Mouse (Mus musculus): ENCODE measurements around the gene Tbca.

Tbca gene

GRCm38 (mm10) chr13:94788771-94789649 lies at the start of gene Tbca:
Tbca (plus strand) TSS chr13:94788910.
- peak; percentile 85 for DNase-seq (ENCODE audit: low read depth, low spot score)

GRCm38 (mm10) chr13:94745176-94745575 lies 43.5 kb upstream of the Tbca start:
- DNase-seq (ENCODE audit: low read depth, low spot score): no peak

GRCm38 (mm10) chr13:94765852-94766251 lies 22.9 kb upstream of the Tbca start:
- DNase-seq (ENCODE audit: low read depth, low spot score): no peak

GRCm38 (mm10) chr13:94768460-94769154 lies 20.1 kb upstream of the Tbca start:
- DNase-seq (ENCODE audit: low read depth, low spot score): no peak

DNA sequence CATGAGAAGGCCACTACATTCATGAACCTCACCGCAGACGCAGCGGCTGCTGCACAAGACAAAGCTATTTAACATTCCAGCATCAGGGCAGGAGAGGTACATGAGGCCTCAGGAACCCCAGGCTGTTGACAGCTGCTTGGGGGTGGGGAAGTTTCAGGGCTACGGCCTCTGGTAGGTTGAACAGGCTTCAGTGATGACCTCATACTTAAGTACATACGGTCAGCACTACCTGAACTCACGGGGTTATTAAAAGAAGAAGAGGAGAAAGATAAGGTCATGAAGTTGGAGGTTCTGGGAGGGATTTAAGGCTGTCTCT lies 19.6 kb upstream of the Tbca start:
- no peak for DNase-seq (ENCODE audit: low read depth, low spot score)

GRCm38 (mm10) chr13:94786866-94787265 lies 1.8 kb upstream of the Tbca start:
- no peak for DNase-seq (ENCODE audit: low read depth, low spot score)

GRCm38 (mm10) chr13:94794689-94795088 lies 6.0 kb downstream of the Tbca start:
- no peak for DNase-seq (ENCODE audit: low read depth, low spot score)

- no peak for DNase-seq (ENCODE audit: low read depth, low spot score)
These were observed 14.9 kb downstream of the Tbca start for GRCm38 (mm10) chr13:94803480-94804057.

DNA sequence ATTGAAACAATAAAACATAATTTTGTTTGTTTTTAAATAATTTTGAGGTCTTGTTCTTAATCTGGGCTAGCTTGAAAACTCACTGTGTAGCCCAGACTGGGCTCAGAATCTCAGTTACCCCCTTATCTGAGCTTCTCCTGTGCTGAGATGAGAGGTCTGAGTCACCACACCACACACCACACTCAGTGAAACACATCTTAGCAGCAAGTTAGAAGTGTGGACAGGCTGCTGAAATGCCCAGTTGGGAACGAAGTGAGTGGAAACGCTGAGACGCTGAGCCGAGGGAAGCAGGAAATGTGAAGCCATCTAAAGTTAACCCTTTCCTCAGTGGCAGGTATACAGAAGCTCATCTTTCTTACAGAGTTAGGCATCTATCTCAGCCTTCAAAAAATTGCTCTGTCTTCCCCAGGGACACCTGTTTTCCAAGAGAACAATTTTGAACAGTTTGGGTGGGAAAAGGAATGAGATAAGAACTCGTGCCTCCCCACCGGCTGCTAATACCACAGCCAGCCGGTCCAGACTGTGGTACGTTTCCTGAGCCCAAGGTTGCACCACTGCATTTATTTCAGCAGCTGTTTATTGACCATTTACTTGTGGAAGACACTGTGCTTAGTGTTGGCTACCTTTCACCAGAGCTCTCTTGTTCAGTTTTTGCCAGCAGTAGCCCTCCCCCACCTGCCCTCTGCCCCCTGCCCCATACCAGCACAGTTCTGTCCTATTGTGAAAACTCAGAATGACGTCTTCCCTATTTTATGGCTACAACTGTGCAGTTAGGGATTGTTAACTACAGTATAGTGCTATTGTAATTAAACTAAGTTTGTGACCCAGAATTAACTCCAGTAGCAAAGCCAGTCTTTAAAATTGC lies 17.8 kb downstream of the Tbca start:
- DNase-seq (ENCODE audit: low read depth, low spot score): no peak

DNA sequence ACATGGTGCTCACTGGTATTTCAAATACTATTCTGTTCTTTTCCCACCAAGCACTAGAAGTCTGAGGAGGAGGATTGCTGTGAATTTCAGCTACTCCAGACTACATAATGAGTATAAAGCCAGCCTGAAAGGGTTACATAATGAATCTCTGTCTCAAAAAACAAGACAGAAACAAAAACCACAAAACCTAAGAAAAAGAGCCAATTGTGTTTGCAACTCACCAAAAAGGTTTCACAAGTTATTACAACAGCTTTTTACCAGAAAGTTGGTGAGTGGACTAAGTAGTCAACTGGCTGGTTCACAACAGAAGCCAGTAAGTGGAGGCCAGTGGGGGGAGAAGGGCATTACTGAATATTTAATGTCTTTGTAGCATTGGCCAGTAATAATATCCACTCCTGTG lies 19.9 kb downstream of the Tbca start:
- DNase-seq (ENCODE audit: low read depth, low spot score): no peak

- DNase-seq (ENCODE audit: low read depth, low spot score): no peak
These were observed 21.0 kb downstream of the Tbca start for GRCm38 (mm10) chr13:94809724-94810123.

GRCm38 (mm10) chr13:94811451-94811850 lies 22.7 kb downstream of the Tbca start:
- no peak for DNase-seq (ENCODE audit: low read depth, low spot score)

- no peak for DNase-seq (ENCODE audit: low read depth, low spot score)
These were observed 25.1 kb downstream of the Tbca start for GRCm38 (mm10) chr13:94813770-94814169.

DNA sequence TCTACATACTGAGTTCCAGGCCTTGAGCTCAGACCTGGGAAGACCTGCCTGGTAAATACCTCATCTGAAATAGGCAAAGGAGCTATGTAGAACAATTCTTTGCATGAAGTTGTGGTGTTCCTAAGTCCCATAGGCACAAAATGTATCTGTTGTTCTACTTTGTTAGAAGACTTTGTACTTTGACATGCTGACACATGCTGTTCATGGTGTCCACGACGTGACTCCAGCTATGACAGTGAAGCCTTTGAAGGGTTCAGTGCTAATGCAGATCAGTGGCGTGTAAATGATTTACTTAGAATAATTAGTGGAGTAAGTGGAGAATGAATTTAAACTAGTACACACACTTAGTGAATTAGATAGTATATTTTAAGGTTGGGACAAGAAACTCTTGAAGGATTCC lies 31.8 kb downstream of the Tbca start:
- no peak for DNase-seq (ENCODE audit: low read depth, low spot score)

DNA sequence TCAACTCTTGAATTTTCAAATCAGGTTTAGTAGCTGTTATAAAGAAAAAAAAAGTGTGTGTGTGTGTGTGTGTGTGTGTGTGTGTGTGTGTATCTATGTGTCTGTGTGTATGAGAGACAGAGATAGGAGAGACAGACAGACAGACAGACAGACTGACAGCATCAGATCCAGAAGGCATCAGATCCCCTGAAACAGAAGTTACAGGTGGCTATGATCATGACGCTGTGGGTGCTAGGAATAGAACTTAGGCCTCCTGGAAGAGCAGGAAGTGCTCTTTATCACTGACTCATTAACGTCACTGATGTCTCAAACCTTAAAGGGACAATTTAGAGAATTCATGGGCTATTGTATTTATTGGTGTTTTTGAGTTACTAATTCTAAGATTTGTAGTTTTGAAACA lies 32.2 kb downstream of the Tbca start:
- no peak for DNase-seq (ENCODE audit: low read depth, low spot score)

GRCm38 (mm10) chr13:94826389-94826788 lies 37.7 kb downstream of the Tbca start:
- DNase-seq (ENCODE audit: low read depth, low spot score): no peak

GRCm38 (mm10) chr13:94826986-94827385 lies 38.3 kb downstream of the Tbca start:
- no peak for DNase-seq (ENCODE audit: low read depth, low spot score)

DNA sequence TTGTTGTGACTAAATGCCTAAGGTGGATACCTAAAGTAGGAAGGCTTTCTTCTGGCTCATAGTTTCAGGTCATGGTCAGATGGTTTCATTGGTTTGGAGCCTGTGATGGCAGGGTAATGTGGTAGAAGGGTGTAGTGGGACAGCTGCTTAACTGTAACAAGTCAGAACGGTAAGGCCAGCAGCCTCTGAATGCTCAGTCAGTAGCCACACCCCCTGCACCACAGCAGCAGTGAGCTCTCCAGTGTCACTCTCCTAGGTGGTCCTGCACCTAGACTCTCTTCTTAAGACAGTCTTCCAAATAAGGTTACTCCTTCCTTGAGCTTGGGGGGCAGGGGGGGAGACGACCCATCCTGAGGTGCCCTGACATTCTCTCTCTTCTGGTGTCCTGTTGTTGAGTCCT lies 39.1 kb downstream of the Tbca start:
- no peak for DNase-seq (ENCODE audit: low read depth, low spot score)

GRCm38 (mm10) chr13:94838047-94838720 lies 49.5 kb downstream of the Tbca start:
- no peak for DNase-seq (ENCODE audit: low read depth, low spot score)

DNA sequence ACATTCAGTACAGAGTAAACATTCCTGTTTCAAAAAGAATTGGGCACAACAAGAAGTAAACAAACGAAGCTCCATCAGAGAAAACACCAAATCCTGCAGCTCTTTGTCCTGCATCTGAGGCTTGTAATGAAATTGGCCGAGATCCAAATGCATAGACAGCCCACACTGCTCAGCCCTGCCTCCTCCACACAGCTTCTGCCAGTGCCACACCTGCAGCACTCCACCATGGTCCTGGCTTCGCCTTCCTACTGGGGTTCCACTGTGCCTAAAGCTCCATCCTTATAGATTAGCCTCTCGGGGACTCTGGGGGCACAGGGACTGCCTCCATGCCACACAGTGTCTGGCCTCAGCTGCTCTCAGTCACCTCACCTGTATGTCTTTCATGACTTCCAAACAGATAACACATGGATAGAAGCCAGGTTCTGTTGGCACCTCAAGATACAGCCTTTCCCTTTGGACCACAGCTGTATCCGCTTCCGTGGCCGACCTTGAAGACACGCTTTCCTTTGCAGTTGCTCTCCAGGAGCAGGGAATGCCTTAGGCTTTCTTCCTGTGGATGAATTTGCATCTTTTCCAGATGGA lies 50.1 kb downstream of the Tbca start:
- no peak for DNase-seq (ENCODE audit: low read depth, low spot score)

DNA sequence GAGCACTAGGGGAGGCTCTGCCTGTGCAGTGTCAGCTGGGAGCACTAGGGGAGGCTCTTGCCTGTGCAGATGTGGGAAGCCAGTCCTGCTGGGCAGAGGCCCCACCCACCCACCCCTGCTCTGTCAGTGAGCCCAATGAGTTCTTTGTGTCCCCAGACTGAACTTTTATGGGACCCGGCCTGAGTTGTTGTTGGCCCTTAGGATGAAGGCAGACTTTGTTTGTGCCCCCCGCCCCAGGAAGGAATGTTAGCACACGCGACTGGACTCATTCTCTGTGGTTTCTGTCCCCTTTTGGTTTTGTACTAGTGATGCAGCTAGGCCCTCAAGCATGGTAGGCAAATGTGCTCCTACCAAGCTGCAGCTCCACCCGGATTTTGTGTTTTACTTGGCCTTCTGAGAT lies 54.5 kb downstream of the Tbca start:
- DNase-seq (ENCODE audit: low read depth, low spot score): no peak

Data from retina, postnatal 7 days (tissue).